Mouse (Mus musculus) MEL (cell line): ENCODE data around the gene Atg7. TPM values are rescaled to one million over a fixed set of nuclear protein-coding genes. Genes with fewer than 3 reads are reported as not detected.

Experiments
- DNase-seq: peaks from one replicate; pipeline ENCODE4 v3.0.0; 2011; ENCODE audit warnings: low read depth, low spot score
- H3K27ac ChIP-seq: 2 replicates; pipeline ENCODE4 v1.5.1; 2012; ENCODE audit warnings: low read depth, mild to moderate bottlenecking, control low read depth, low read length, moderate library complexity; ENCODE audit not compliant: control insufficient read depth
- H3K27me3 ChIP-seq, 2 experiments: fragments of 150-350 bp in 1 of 2; sonication (generic) in 1 of 2; 2 replicates each; pipeline ENCODE4 v1.6.1; 2012; ENCODE audit warnings: low read length in 2 of 2, mild to moderate bottlenecking in 2 of 2, improper control_type of control experiment in 1 of 2, moderate library complexity in 1 of 2; ENCODE audit not compliant: insufficient read depth in 2 of 2, control insufficient read depth in 1 of 2
- H3K36me3 ChIP-seq, 2 experiments: 2 replicates each; pipeline ENCODE4 v1.6.1; 2012 to 2014; ENCODE audit warnings: low read length in 2 of 2, improper control_type of control experiment in 1 of 2, inconsistent platforms in 1 of 2, mild to moderate bottlenecking in 1 of 2; ENCODE audit not compliant: insufficient read depth in 2 of 2, control insufficient read depth in 1 of 2
- H3K4me1 ChIP-seq, 2 experiments: fragments of 150-350 bp in 1 of 2; sonication (generic) in 1 of 2; 2 replicates each; pipeline ENCODE4 v1.6.1; 2012; ENCODE audit warnings: low read length in 2 of 2, improper control_type of control experiment in 1 of 2, mild to moderate bottlenecking in 1 of 2; ENCODE audit not compliant: insufficient read depth in 2 of 2, control insufficient read depth in 1 of 2
- H3K4me3 ChIP-seq, 2 experiments: fragments of 150-350 bp in 1 of 2; sonication (generic) in 1 of 2; 2 replicates each; pipeline ENCODE4 v1.5.1; 2012; ENCODE audit warnings: low read depth in 2 of 2, low read length in 2 of 2, mild to moderate bottlenecking in 2 of 2, moderate library complexity in 2 of 2, control low read depth in 1 of 2, improper control_type of control experiment in 1 of 2; ENCODE audit not compliant: control insufficient read depth in 1 of 2, insufficient read depth in 1 of 2
- H3K79me2 ChIP-seq: 2 replicates; pipeline ENCODE4 v1.6.1; 2012; ENCODE audit warnings: mild to moderate bottlenecking, low read length, moderate library complexity; ENCODE audit not compliant: control insufficient read depth, poor library complexity, insufficient read depth
- H3K9ac ChIP-seq: 2 replicates; pipeline ENCODE4 v1.6.1; 2012; ENCODE audit warnings: low read depth, mild to moderate bottlenecking, control low read depth, low read length, moderate library complexity; ENCODE audit not compliant: control insufficient read depth, poor library complexity, severe bottlenecking
- H3K9me3 ChIP-seq: fragments of 150-350 bp; sonication (generic); replicated peaks from 2 replicates; pipeline ENCODE4 v1.6.1; 2012; ENCODE audit warnings: mild to moderate bottlenecking, low read length, improper control_type of control experiment, moderate library complexity; ENCODE audit not compliant: insufficient read depth
- CHD1 ChIP-seq: IDR thresholded peaks from 2 replicates; pipeline ENCODE4 v1.6.1; 2012; ENCODE audit warnings: low read depth, mild to moderate bottlenecking, inconsistent platforms, low read length, improper control_type of control experiment
- CHD2 ChIP-seq: IDR thresholded peaks from 2 replicates; pipeline ENCODE4 v1.6.1; 2011; ENCODE audit warnings: low read length, improper control_type of control experiment
- EP300 ChIP-seq, 2 experiments: IDR thresholded peaks; 2 replicates each; pipeline ENCODE4 v1.6.1; 2011; ENCODE audit warnings: improper control_type of control experiment in 2 of 2, low read length in 2 of 2, low read depth in 1 of 2, mild to moderate bottlenecking in 1 of 2
- HCFC1 ChIP-seq: IDR thresholded peaks from 2 replicates; pipeline ENCODE4 v1.6.1; 2012; ENCODE audit warnings: low read depth, mild to moderate bottlenecking, inconsistent platforms, low read length, improper control_type of control experiment, moderate library complexity
- KAT2A ChIP-seq: conservative IDR thresholded peaks from 2 replicates; pipeline ENCODE4 v1.6.1; 2012; ENCODE audit warnings: low read depth, low read length, improper control_type of control experiment, inconsistent platforms
- MAX ChIP-seq: IDR thresholded peaks from 2 replicates; pipeline ENCODE4 v1.6.1; 2011; ENCODE audit warnings: low read length, improper control_type of control experiment
- MEF2A ChIP-seq: IDR thresholded peaks from 2 replicates; pipeline ENCODE4 v1.6.1; 2014; ENCODE audit warnings: low read depth, mild to moderate bottlenecking, inconsistent platforms, low read length, improper control_type of control experiment; ENCODE audit not compliant: poor library complexity, insufficient replicate concordance, severe bottlenecking; ENCODE audit errors: extremely low read depth
- MYB ChIP-seq: IDR thresholded peaks from 2 replicates; pipeline ENCODE4 v1.6.1; 2011; ENCODE audit warnings: mild to moderate bottlenecking, low read depth, low read length, improper control_type of control experiment
- MYC ChIP-seq: IDR thresholded peaks from 2 replicates; pipeline ENCODE4 v1.6.1; 2011; ENCODE audit warnings: low read depth, mild to moderate bottlenecking, low read length, improper control_type of control experiment, moderate library complexity
- POLR2AphosphoS2 ChIP-seq: IDR thresholded peaks from 2 replicates; pipeline ENCODE4 v1.6.1; 2011; ENCODE audit warnings: low read length, improper control_type of control experiment
- RAD21 ChIP-seq: IDR thresholded peaks from 2 replicates; pipeline ENCODE4 v1.6.1; 2011; ENCODE audit warnings: mild to moderate bottlenecking, low read depth, low read length, improper control_type of control experiment
- RCOR1 ChIP-seq: IDR thresholded peaks from 2 replicates; pipeline ENCODE4 v1.6.1; 2012; ENCODE audit warnings: low read depth, mild to moderate bottlenecking, inconsistent platforms, low read length, improper control_type of control experiment
- SMC3 ChIP-seq: IDR thresholded peaks from 2 replicates; pipeline ENCODE4 v1.6.1; 2011; ENCODE audit warnings: low read depth, low read length, improper control_type of control experiment
- TBP ChIP-seq: IDR thresholded peaks from 2 replicates; pipeline ENCODE4 v1.8.0; 2011; ENCODE audit warnings: low read depth, low read length, improper control_type of control experiment
- TCF12 ChIP-seq: IDR thresholded peaks from 2 replicates; pipeline ENCODE4 v1.6.1; 2014; ENCODE audit warnings: low read depth, mild to moderate bottlenecking, inconsistent platforms, low read length, improper control_type of control experiment, moderate library complexity
- USF1 ChIP-seq: IDR thresholded peaks from 2 replicates; pipeline ENCODE4 v1.6.1; 2014; ENCODE audit warnings: low read depth, mild to moderate bottlenecking, inconsistent platforms, low read length, improper control_type of control experiment, moderate library complexity
- ZKSCAN1 ChIP-seq: IDR thresholded peaks from 2 replicates; pipeline ENCODE4 v1.6.1; 2012; ENCODE audit warnings: low read depth, mild to moderate bottlenecking, inconsistent platforms, low read length, improper control_type of control experiment, moderate library complexity
- ZMIZ1 ChIP-seq: IDR thresholded peaks from 2 replicates; pipeline ENCODE4 v1.6.1; 2012; ENCODE audit warnings: low read depth, mild to moderate bottlenecking, inconsistent platforms, low read length, improper control_type of control experiment, moderate library complexity
- ZNF384 ChIP-seq: IDR thresholded peaks from 2 replicates; pipeline ENCODE4 v1.6.1; 2012; ENCODE audit warnings: low read depth, mild to moderate bottlenecking, inconsistent platforms, low read length, improper control_type of control experiment
- polyA plus RNA-seq, 2 experiments: library from polyadenylated mRNA; stranded (reverse) in 1 of 2; unstranded in 1 of 2; fragments of >175 nt in 1 of 2; fragments of >200 nt in 1 of 2; gene quantifications; 2 replicates each; pipeline versions ENCODE4 v1.2.1 to v1.2.4; 2012; ENCODE audit warnings: low replicate concordance in 2 of 2, low read depth in 1 of 2; ENCODE audit not compliant: insufficient read length in 2 of 2, insufficient read depth in 1 of 2, missing spikeins in 1 of 2
- total RNA-seq: library from RNA; depleted of rRNA; stranded (reverse); fragments of 300-350 nt; gene quantifications from 2 replicates; pipeline ENCODE4 v1.2.3, GENCODE M21; 2012

The Atg7 gene
- total and polyA plus RNA-seq, 3 experiments: 14.6 TPM; not detected in 1

DNA sequence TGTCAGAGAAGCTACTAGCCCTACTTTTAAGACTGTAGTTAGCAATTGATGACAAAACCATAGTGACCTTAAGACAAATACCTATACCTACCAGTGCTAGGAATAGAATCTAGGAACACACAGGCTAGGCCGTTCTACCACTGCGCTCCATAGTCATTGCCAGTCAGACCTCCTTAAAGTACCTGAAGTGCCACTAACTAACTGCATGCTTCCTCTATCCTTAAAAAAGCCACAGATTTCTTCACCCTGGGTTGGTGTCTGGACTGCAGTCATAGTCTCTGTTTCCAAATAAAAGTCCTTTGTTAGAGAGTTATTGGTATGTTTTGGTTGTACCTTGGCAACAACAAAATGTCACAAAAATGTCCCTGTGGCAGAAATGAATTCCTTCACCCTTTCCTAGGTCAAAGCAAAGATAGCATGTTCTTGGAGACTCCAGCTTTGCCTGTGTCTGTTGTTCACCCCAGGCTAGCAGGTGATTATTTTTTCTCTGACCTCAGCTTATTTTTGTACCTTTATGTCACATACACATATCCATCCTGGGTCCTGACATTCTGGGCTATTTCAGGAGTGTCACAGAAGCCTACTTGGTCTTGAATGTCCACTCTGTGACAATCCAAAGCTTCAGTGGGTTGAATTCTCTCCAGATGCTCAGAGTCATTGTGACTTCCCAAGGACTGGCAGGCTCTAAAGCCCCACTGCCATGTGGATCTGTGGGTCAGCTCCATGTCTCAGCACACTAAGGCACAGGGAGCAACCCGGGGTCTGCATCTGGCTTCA, 165.9 kb downstream of the Atg7 start:
- H3K9ac ChIP-seq: no peak overlapping the region
- H3K9me3 ChIP-seq: no peaks in the 10 kb centered on the region
- no peaks in the 10 kb centered on the region for H3K79me2 ChIP-seq
- H3K27me3 ChIP-seq: no peaks in the 10 kb centered on the region
- no peak for TF ChIP-seq TCF12
- TF ChIP-seq USF1: no peak
- no peak for TF ChIP-seq RCOR1
- no peak for TF ChIP-seq MYB
- no peak for TF ChIP-seq MAX
- no peak for TF ChIP-seq MEF2A
- TF ChIP-seq MYC: no peak
- TF ChIP-seq POLR2AphosphoS2: no peak
- no peak for TF ChIP-seq EP300 (IDR thresholded peaks at IDR 0.05; ENCODE audit: low read depth in 1 of 2, low read length in 2 of 2)
- TF ChIP-seq ZMIZ1: no peak
- no peak for TF ChIP-seq CHD1
- TF ChIP-seq SMC3: no peak
- no peak for TF ChIP-seq CHD2
- no peak for TF ChIP-seq KAT2A
- TF ChIP-seq HCFC1: no peak
- TF ChIP-seq ZKSCAN1: no peak
- TF ChIP-seq ZNF384: no peak
- H3K36me3 ChIP-seq: no peaks in the 10 kb centered on the region
- no peak overlapping the region for H3K27ac ChIP-seq
- DNase-seq: no peak
- no peaks in the 10 kb centered on the region for H3K4me1 ChIP-seq
- H3K4me3 ChIP-seq: no peak overlapping the region

DNA sequence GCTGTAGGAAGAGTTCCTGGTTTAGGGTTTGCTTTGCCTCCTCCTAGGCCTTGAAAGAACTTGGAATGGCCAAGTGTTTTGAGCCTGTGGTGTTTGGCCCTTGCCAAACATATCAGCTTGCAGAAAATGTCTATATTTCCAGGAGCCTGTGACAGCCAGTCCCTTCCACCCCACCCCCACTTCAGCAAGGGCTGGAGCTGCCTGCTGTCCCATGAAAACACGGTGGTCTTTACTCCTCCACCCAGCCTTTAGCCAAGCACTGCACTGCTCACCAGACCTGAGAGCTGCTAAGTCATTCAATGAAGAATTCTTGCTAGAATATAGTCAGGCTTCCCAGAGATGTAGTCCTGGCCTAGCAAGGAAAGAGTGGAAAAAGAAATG, 166.5 kb downstream of the Atg7 start:
- Histone ChIP-seq H3K36me3 (no peaks in the 10 kb centered on the region), H3K4me3 (no peak overlapping the region), H3K4me1 (no peaks in the 10 kb centered on the region), H3K9ac (no peak overlapping the region), H3K79me2 (no peaks in the 10 kb centered on the region), H3K27ac (no peak overlapping the region), H3K9me3 (no peaks in the 10 kb centered on the region), H3K27me3 (no peaks in the 10 kb centered on the region)
- no peak for TF ChIP-seq TBP
- TF ChIP-seq RAD21: no peak
- no peak for TF ChIP-seq RCOR1
- no peak for TF ChIP-seq MYC
- DNase-seq: no peak
